Mouse (Mus musculus): ENCODE measurements at regions not wholly inside any gene's neighbourhood (a gene's known extent, or its start where the extent isn't known, plus 50 kb on each side); places are given as distances from the start of the nearest gene placed in this dataset.

GRCm38 (mm10) chr12:16043466-16044214, 226.9 kb upstream of the Trib2 start (continued):
- TF ChIP-seq ZKSCAN1 (IDR thresholded peaks at IDR 0.05; ENCODE audit: low read depth, low read length): no peak
- peak; percentile 87 for TF ChIP-seq ZNF384 (IDR thresholded peaks at IDR 0.05; ENCODE audit: low read depth, low read length)
- TF ChIP-seq POLR2AphosphoS5 (IDR thresholded peaks at IDR 0.05; ENCODE audit: borderline replicate concordance, low read depth, low read length): no peak
- no peak for TF ChIP-seq MEF2A (IDR thresholded peaks at IDR 0.05; ENCODE audit: extremely low read depth, insufficient replicate concordance, low read depth, low read length, poor library complexity, severe bottlenecking)
- TF ChIP-seq MYC (IDR thresholded peaks at IDR 0.05; ENCODE audit: low read depth, low read length): no peak
- TF ChIP-seq USF2 (IDR thresholded peaks at IDR 0.05; ENCODE audit: borderline replicate concordance in 1 of 2, insufficient read depth in 1 of 2, low read depth in 1 of 2, low read length in 2 of 2): no peak
- no peak for TF ChIP-seq GABPA (IDR thresholded peaks at IDR 0.05; ENCODE audit: low read depth, low read length)
- TF ChIP-seq CHD2 (IDR thresholded peaks at IDR 0.05; ENCODE audit: low read length): no peak
- no peak for TF ChIP-seq JUND (IDR thresholded peaks at IDR 0.05; ENCODE audit: low read depth, low read length)
- TF ChIP-seq NRF1 (IDR thresholded peaks at IDR 0.05; ENCODE audit: insufficient read depth, low read depth, low read length, poor library complexity, severe bottlenecking): no peak
- no peak for TF ChIP-seq RCOR1 (IDR thresholded peaks at IDR 0.05; ENCODE audit: low read depth, low read length)
- TF ChIP-seq EP300 (IDR thresholded peaks at IDR 0.05; ENCODE audit: low read depth in 1 of 2, low read length in 2 of 2): peak; percentile 62 to 83
- TF ChIP-seq MAFK (IDR thresholded peaks at IDR 0.05; ENCODE audit: borderline replicate concordance, low read depth, low read length): no peak
- TF ChIP-seq ETS1 (IDR thresholded peaks at IDR 0.05; ENCODE audit: low read depth, low read length): peak; percentile 78
- no peak for TF ChIP-seq MXI1 (IDR thresholded peaks at IDR 0.05; ENCODE audit: low read depth, low read length)
- no peak for TF ChIP-seq MAX (IDR thresholded peaks at IDR 0.05; ENCODE audit: low read length)
- no peak for TF ChIP-seq HCFC1 (IDR thresholded peaks at IDR 0.05; ENCODE audit: low read depth, low read length)

GRCm38 (mm10) chr12:16042362-16042761, 225.6 kb upstream of the Trib2 start:
- Histone ChIP-seq H3K9me3 (replicated peaks; ENCODE audit: insufficient read depth, low read length) (no peaks in the 10 kb centered on the region), H3K9ac (ENCODE audit: control insufficient read depth, low read depth, low read length, poor library complexity, severe bottlenecking) (no peak overlapping the region), H3K36me3 (ENCODE audit: control insufficient read depth in 1 of 2, insufficient read depth in 2 of 2, low read length in 2 of 2) (peaks cover 0 to 38% of the 10 kb centered on the region in 2 experiments; a peak in 2 of 4 replicates), H3K79me2 (ENCODE audit: control insufficient read depth, insufficient read depth, low read length, poor library complexity) (no peaks in the 10 kb centered on the region), H3K27ac (ENCODE audit: control insufficient read depth, low read depth, low read length) (peak overlapping the region; percentile 29; the same call in 1 of the 2 replicates), H3K4me3 (ENCODE audit: control insufficient read depth in 1 of 2, insufficient read depth in 1 of 2, low read depth in 2 of 2, low read length in 2 of 2) (no peak overlapping the region), H3K4me1 (ENCODE audit: control insufficient read depth in 1 of 2, insufficient read depth in 2 of 2, low read length in 2 of 2) (peaks cover 19 to 42% of the 10 kb centered on the region in 2 experiments), H3K27me3 (ENCODE audit: control insufficient read depth in 1 of 2, insufficient read depth in 2 of 2, low read length in 2 of 2) (no peaks in the 10 kb centered on the region)
- DNase-seq (ENCODE audit: low read depth, low spot score): no peak
- no peak for TF ChIP-seq CHD1 (IDR thresholded peaks at IDR 0.05; ENCODE audit: low read depth, low read length)
- no peak for TF ChIP-seq MAFK (IDR thresholded peaks at IDR 0.05; ENCODE audit: borderline replicate concordance, low read depth, low read length)
- no peak for TF ChIP-seq SIN3A (IDR thresholded peaks at IDR 0.05; ENCODE audit: low read length)
- TF ChIP-seq ZKSCAN1 (IDR thresholded peaks at IDR 0.05; ENCODE audit: low read depth, low read length): no peak
- TF ChIP-seq UBTF (IDR thresholded peaks at IDR 0.05; ENCODE audit: borderline replicate concordance, insufficient read depth, low read depth, low read length): no peak
- no peak for TF ChIP-seq ZMIZ1 (IDR thresholded peaks at IDR 0.05; ENCODE audit: low read depth, low read length)
- TF ChIP-seq TCF12 (IDR thresholded peaks at IDR 0.05; ENCODE audit: low read depth, low read length): no peak
- no peak for TF ChIP-seq KAT2A (conservative IDR thresholded peaks at IDR 0.05; ENCODE audit: low read depth, low read length)
- TF ChIP-seq MEF2A (IDR thresholded peaks at IDR 0.05; ENCODE audit: extremely low read depth, insufficient replicate concordance, low read depth, low read length, poor library complexity, severe bottlenecking): no peak
- TF ChIP-seq USF1 (IDR thresholded peaks at IDR 0.05; ENCODE audit: low read depth, low read length): no peak
- TF ChIP-seq JUND (IDR thresholded peaks at IDR 0.05; ENCODE audit: low read depth, low read length): no peak
- no peak for TF ChIP-seq RCOR1 (IDR thresholded peaks at IDR 0.05; ENCODE audit: low read depth, low read length)
- TF ChIP-seq POLR2AphosphoS2 (IDR thresholded peaks at IDR 0.05; ENCODE audit: low read length): no peak
- TF ChIP-seq TBP (IDR thresholded peaks at IDR 0.05; ENCODE audit: low read depth, low read length): no peak
- no peak for TF ChIP-seq ETS1 (IDR thresholded peaks at IDR 0.05; ENCODE audit: low read depth, low read length)
- TF ChIP-seq ZC3H11A (IDR thresholded peaks at IDR 0.05; ENCODE audit: low read depth, low read length): no peak
- no peak for TF ChIP-seq ELF1 (IDR thresholded peaks at IDR 0.05; ENCODE audit: low read depth, low read length)
- TF ChIP-seq MYC (IDR thresholded peaks at IDR 0.05; ENCODE audit: low read depth, low read length): no peak

Measured in MEL (cell line).